Mouse (Mus musculus) spleen, postnatal 14 days (tissue): Measurements from ENCODE around the gene Disp2.

Experiments used
- DNase-seq, 2 experiments: peaks; one replicate each; pipeline ENCODE4 v3.0.0; 2021 to 2022; ENCODE audit warnings: low spot score in 2 of 2

The Disp2 gene

GRCm38 (mm10) chr2:118783663-118784062 lies 4.1 kb downstream of the Disp2 start:
- DNase-seq = no peak

- DNase-seq = no peak
Measured at GRCm38 (mm10) chr2:118786525-118786924, 7.0 kb downstream of the Disp2 start.

DNA sequence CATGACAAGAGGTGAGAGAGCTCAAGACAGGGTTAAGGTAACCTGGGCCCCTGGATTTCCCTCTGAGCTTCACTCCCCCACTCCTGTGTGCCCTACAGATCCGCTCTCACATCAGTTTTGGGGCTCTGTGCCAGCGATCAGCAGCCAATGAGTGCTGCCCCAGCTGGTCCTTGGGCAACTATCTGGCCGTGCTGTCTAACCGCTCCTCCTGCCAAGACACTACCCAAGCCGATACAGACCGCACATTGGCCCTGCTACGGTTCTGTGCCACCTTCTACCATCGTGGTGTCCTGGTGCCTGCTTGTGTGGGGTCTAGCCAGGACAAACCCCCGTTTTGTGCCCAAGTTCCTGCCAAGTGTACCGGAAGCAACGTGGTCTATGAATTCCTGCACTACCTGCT lies 10.0 kb downstream of the Disp2 start:
- no peak for DNase-seq

DNA sequence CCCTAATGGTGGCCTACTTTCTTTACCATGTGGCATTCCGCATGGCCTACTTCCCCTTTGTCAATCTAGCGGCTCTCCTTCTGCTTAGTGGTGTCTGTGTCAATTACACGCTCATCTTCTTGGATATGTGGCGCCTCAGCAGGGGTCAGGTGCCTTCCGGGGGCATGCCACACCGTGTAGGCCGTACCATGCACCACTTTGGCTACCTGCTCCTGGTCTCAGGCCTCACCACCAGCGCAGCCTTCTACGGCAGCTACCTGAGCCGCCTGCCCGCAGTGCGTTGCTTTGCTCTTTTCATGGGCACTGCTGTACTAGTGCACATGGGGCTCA lies 10.7 kb downstream of the Disp2 start:
- DNase-seq = no peak

GRCm38 (mm10) chr2:118790551-118791525 lies 11.3 kb downstream of the Disp2 start:
- DNase-seq = peak; percentile 33 to 41

DNA sequence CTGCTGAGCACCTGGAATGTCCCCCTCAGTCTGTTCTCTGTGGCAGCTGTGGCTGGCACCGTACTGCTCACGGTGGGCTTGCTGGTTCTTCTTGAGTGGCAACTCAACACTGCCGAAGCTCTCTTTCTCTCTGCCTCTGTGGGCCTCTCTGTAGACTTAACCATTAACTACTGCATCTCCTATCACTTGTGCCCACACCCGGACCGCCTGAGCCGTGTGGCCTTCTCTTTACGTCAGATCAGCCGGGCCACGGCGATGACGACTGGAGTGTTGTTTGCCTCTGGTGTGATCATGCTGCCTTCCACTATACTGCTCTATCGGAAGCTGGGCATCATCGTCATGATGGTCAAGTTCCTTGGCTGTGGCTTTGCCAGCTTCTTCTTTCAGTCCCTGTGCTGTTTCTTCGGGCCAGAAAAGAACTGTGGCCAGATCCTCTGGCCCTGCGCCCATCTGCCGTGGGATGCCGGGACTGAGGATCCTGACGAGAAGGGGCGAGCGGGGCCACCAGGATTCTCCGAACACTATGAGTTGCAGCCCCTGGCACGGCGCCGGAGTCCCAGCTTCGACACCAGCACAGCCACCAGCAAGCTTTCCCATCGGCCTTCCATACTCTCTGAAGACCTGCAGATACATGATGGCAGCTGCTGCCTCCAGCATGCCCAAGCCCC lies 12.2 kb downstream of the Disp2 start:
- no peak for DNase-seq

GRCm38 (mm10) chr2:118792259-118792613 lies 12.7 kb downstream of the Disp2 start:
- DNase-seq = no peak

GRCm38 (mm10) chr2:118793636-118794035 lies 14.1 kb downstream of the Disp2 start:
- DNase-seq = no peak

DNA sequence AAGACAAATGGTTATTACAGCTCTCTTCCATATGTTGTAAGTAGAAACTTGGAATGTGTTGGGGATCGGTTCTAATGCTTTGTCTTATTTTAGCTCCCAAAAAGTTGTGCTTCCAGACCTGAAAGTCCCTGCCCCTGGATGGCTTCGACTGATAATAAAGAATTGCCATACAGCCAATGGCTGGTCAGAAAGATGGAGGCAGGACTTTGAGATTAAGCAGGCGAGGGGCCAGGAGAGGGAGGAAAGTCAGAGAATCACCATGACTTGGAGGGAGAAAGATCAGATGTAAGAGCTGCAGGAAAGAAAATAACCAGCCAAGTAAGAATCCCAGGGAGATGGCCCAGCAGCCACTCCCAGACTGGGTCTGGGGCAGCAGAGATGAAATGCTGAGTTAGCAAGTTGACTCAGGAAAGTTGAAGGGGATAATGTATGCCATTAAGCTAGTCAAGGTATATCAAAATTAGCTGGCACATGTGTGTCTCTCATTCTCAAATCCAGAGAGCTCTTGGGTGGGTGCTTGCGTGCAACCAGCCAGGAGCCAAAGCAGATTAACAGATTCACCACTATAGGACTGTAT lies 23.1 kb downstream of the Disp2 start:
- no peak for DNase-seq

GRCm38 (mm10) chr2:118804474-118804873 lies 25.0 kb downstream of the Disp2 start:
- no peak for DNase-seq

- no peak for DNase-seq
Measured at GRCm38 (mm10) chr2:118805137-118805536, 25.6 kb downstream of the Disp2 start.

- no peak for DNase-seq
Measured at GRCm38 (mm10) chr2:118805756-118806155, 26.2 kb downstream of the Disp2 start.

DNA sequence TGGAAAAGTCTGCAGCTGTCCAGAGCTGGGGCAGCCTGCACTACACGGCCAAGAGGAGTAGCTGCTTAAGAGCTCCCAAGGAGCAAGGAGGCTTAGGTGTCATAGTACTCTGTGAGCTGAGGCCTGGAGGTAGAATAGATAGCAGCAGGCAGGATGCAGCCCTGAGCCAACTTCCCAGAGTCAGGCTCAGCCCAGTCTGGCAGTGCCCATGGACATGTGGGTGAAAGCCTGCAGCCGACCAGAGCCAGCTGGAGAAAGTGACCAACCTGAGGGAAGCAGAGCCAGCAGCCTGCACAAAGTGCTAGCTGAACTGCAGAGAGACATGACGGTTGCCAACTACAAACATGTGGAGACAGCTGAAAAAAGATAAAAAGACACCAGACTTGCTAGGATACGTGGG lies 27.3 kb downstream of the Disp2 start:
- DNase-seq = no peak

DNA sequence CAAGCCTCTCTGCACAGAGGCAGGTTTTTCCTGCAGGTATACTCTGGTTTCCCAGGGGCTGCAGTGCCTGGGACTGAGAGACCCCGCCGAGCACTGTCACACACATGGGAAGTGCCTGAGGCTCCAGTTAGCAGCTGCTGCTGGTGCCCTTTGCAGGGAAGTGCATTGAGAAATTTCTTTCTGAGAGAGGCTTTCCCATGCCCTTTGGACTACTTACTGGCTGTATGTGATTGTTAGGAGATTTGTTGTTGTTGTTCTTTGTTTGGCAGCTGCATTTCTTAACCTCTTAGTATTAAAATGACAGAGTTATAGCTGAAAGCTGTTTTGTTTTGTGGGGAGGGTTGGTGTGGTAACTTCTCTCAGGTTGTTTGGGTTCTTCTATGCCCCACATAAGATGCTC lies 31.3 kb downstream of the Disp2 start:
- DNase-seq = no peak

DNA sequence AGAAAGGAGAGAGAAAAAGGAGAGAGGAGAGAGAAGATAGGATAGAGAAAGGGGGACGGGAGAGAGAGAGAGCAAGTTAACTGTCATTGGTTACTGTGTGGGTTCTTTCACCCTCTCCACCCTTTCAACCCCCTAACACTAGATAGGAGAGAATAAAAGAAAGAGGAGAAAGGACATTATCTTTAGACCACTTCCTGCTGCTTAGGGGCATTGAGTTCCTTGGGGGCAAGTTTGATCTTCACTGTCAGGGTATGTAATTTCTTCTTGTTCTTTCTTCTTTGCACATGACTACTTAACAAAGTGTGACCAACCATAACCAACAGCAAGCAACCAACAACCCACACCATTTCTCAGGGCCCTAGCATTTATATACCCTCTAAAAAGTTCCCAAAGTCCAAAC lies 33.2 kb downstream of the Disp2 start:
- DNase-seq = no peak

GRCm38 (mm10) chr2:118813981-118814836 lies 34.7 kb downstream of the Disp2 start, which contains the start of gene Knstrn:
TSS of gene Knstrn (plus strand) at chr2:118814003.
- DNase-seq = peak; percentile 87 to 91

DNA sequence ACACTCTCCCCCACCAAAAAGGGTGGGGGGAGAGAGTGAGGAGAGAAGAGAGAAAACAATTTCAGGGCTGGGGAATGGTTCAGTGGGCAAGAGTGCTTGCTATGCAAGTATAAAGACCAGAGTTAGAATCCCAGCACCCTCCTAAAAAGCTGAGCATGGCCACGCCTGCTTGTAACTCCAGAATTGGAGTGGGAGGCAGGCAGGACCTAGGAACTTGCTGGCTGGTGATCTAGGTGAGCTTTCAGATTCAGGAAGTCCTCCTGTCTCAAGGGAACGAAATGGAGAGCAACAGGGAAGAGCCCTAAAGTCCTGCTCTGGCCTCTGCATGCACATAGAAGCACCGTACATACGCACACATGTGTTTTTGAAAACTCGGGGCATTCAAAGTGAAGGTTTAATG lies 43.3 kb downstream of the Disp2 start:
- DNase-seq = no peak

DNA sequence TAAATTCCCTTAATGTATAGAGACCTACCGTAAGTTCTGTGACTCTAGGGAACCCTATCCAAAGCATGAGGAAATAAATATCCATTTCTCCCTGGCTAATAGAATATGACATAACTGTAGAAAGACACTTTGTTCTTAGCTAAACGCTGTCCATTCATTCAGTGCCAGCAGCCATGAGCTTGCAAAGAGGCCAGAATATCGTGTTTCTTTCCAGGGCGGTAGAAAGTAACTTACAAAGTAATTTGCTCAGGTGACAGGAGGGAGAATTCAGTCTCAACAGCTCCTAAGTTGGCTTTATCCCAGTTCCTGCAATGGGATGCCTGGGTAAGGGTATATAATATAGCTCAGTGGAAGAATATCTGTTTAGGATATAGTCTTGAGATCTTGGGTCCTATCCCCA lies 44.9 kb downstream of the Disp2 start:
- no peak for DNase-seq

- DNase-seq = no peak
Measured at GRCm38 (mm10) chr2:118829096-118829495, 49.6 kb downstream of the Disp2 start.

- DNase-seq = no peak
Measured at GRCm38 (mm10) chr2:118834061-118834460, 54.5 kb downstream of the Disp2 start.

- no peak for DNase-seq
Measured at GRCm38 (mm10) chr2:118835115-118835514, 55.6 kb downstream of the Disp2 start.

GRCm38 (mm10) chr2:118838330-118838729 lies 58.8 kb downstream of the Disp2 start:
- DNase-seq = no peak
